Mouse (Mus musculus): ENCODE measurements around the gene Fau. TPM values are rescaled to one million over a fixed set of nuclear protein-coding genes. Genes with fewer than 3 reads are reported as not detected.
A peak's percentile ranks its signal among the peaks of the same experiment; 100 is the strongest.

Fau gene
- polyA plus RNA-seq, 1 experiment from 2014 or later = 781 TPM

GRCm38 (mm10) chr19:6054296-6054695, 3.3 kb upstream of the Fau start:
- peaks cover 40% of the 10 kb centered on the region for H3K36me3 ChIP-seq (ENCODE audit: control insufficient read depth, insufficient read depth, low read length)
- no peak overlapping the region for H3K9ac ChIP-seq (ENCODE audit: low read length)
- H3K4me1 ChIP-seq (ENCODE audit: control insufficient read depth, insufficient read depth, low read length) = peaks cover 14% of the 10 kb centered on the region
- H3K4me2 ChIP-seq = no peak overlapping the region
- WGBS = 92% methylated on average over 5 of the region's 5 CpGs
- H3K27ac ChIP-seq (ENCODE audit: low read depth, low read length) = no peak overlapping the region
- no peaks in the 10 kb centered on the region for H3K27me3 ChIP-seq (ENCODE audit: control insufficient read depth, insufficient read depth, low read length)
- no peak for ATAC-seq (ENCODE audit: low FRiP score)
- no peak overlapping the region for H3K4me3 ChIP-seq (ENCODE audit: low read depth, low read length)
- no peak for DNase-seq (ENCODE audit: low spot score, missing footprints)
- no peaks in the 10 kb centered on the region for H3K9me3 ChIP-seq (ENCODE audit: control insufficient read depth, low read length)

- WGBS = 61% methylated on average over 4 of the region's 4 CpGs
These were observed 948 bp upstream of the Fau start for GRCm38 (mm10) chr19:6056696-6057095.

GRCm38 (mm10) chr19:6058513-6058912, 869 bp downstream of the Fau start:
- Histone ChIP-seq H3K27me3 (ENCODE audit: control insufficient read depth, insufficient read depth, low read length) (no peaks in the 10 kb centered on the region), H3K4me2 (peak overlapping the region; percentile 69), H3K27ac (ENCODE audit: low read depth, low read length) (no peak overlapping the region; the same call in 1 of the 2 replicates), H3K36me3 (ENCODE audit: control insufficient read depth, insufficient read depth, low read length) (peaks cover 9% of the 10 kb centered on the region), H3K9me3 (ENCODE audit: control insufficient read depth, low read length) (no peaks in the 10 kb centered on the region), H3K9ac (ENCODE audit: low read length) (peak overlapping the region; percentile 94), H3K4me3 (ENCODE audit: low read depth, low read length) (peak overlapping the region; percentile 84), H3K4me1 (ENCODE audit: control insufficient read depth, insufficient read depth, low read length) (peaks cover 29% of the 10 kb centered on the region)
- 43% methylated on average over 5 of the region's 5 CpGs for WGBS
- ATAC-seq (ENCODE audit: low FRiP score) = no peak
- DNase-seq (ENCODE audit: low spot score, missing footprints) = no peak

More at GRCm38 (mm10) chr19:6056696-6057095, 948 bp upstream of the Fau start:
- no peak for DNase-seq (ENCODE audit: low spot score, missing footprints)
- Histone ChIP-seq H3K4me3 (ENCODE audit: low read depth, low read length) (peak overlapping the region; percentile 84), H3K27ac (ENCODE audit: low read depth, low read length) (no peak overlapping the region), H3K27me3 (ENCODE audit: control insufficient read depth, insufficient read depth, low read length) (no peaks in the 10 kb centered on the region), H3K9me3 (ENCODE audit: control insufficient read depth, low read length) (no peaks in the 10 kb centered on the region), H3K4me1 (ENCODE audit: control insufficient read depth, insufficient read depth, low read length) (peaks cover 18% of the 10 kb centered on the region), H3K36me3 (ENCODE audit: control insufficient read depth, insufficient read depth, low read length) (peaks cover 22% of the 10 kb centered on the region), H3K9ac (ENCODE audit: low read length) (peak overlapping the region; percentile 94), H3K4me2 (peak overlapping the region; percentile 69)
- no peak for ATAC-seq (ENCODE audit: low FRiP score)

DNA sequence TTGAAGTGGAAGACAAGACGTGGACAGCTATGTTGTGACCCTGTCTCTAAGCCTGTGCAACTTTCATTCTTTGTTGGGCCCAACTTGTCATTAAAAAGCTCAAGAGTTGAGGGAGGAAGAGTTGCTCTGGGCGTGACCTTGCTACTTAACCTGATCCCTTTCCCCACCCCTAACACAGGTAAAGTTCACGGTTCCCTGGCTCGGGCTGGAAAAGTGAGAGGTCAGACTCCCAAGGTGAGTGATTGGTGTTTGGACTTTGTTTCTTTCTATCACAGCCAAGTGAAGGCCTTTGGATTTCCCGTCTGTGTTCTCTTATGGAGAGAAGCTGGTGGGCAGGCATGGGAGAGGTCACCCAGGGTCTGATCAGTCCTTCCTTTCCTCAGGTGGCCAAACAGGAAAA, 1.3 kb downstream of the Fau start:
- Histone ChIP-seq H3K36me3 (ENCODE audit: control insufficient read depth, insufficient read depth, low read length) (peaks cover 7% of the 10 kb centered on the region), H3K27me3 (ENCODE audit: control insufficient read depth, insufficient read depth, low read length) (no peaks in the 10 kb centered on the region), H3K9me3 (ENCODE audit: control insufficient read depth, low read length) (no peaks in the 10 kb centered on the region), H3K27ac (ENCODE audit: low read depth, low read length) (no peak overlapping the region), H3K9ac (ENCODE audit: low read length) (no peak overlapping the region), H3K4me3 (ENCODE audit: low read depth, low read length) (peak overlapping the region; percentile 84; the same call in 1 of the 2 replicates), H3K4me1 (ENCODE audit: control insufficient read depth, insufficient read depth, low read length) (peaks cover 29% of the 10 kb centered on the region), H3K4me2 (peak overlapping the region; percentile 69)
- no peak for DNase-seq (ENCODE audit: low spot score, missing footprints)
- no peak for ATAC-seq (ENCODE audit: low FRiP score)
- 85% methylated on average over 5 of the region's 5 CpGs for WGBS

DNA sequence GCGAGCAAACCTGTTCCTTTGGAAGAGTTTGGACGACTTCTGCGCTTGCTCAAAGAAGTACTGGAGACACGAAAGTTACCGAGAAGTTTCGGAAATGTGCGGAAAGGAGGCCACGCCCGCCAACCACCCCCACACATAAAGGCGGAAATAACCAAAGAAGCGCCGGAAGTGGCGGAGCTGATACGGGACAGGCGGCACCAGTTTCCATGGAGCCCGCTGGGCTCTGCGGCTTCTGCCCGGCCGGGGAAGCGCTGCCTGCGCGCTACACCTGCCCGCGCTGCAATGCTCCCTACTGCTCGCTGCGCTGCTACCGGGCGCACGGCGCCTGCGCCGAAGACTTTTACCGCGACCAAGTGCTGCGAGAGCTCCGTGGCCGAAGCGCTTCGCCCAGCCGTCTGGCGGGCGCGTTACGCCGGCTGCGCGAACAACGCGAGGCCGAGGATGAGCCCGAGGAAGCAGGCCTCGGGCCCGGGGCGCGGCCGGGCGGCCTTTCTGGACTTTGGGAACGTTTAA, 3.4 kb downstream of the Fau start, which contains the start of gene Znhit2:
Gene Znhit2 (plus strand): TSS at position 172 of the 513 bp plus-strand sequence.
- H3K4me2 ChIP-seq = peak within 1 kb of the TSS; percentile 93
- WGBS = under 1% methylated on average over 58 of the region's 58 CpGs
- DNase-seq (ENCODE audit: low spot score, missing footprints) (peak; percentile 98), ATAC-seq (ENCODE audit: low FRiP score) (peak; percentile 67)
- H3K27ac ChIP-seq (ENCODE audit: low read depth, low read length) = peak within 1 kb of the TSS; percentile 92
- no peaks in the 10 kb centered on the region for H3K9me3 ChIP-seq (ENCODE audit: control insufficient read depth, low read length)
- peaks cover 30% of the 10 kb centered on the region for H3K4me1 ChIP-seq (ENCODE audit: control insufficient read depth, insufficient read depth, low read length)
- no peaks in the 10 kb centered on the region for H3K27me3 ChIP-seq (ENCODE audit: control insufficient read depth, insufficient read depth, low read length)
- H3K9ac ChIP-seq (ENCODE audit: low read length) = peak within 1 kb of the TSS; percentile 95
- peak within 1 kb of the TSS; percentile 86 for H3K4me3 ChIP-seq (ENCODE audit: low read depth, low read length)
- H3K36me3 ChIP-seq (ENCODE audit: control insufficient read depth, insufficient read depth, low read length) = peaks cover 2% of the 10 kb centered on the region; the same call in 1 of the 2 replicates

DNA sequence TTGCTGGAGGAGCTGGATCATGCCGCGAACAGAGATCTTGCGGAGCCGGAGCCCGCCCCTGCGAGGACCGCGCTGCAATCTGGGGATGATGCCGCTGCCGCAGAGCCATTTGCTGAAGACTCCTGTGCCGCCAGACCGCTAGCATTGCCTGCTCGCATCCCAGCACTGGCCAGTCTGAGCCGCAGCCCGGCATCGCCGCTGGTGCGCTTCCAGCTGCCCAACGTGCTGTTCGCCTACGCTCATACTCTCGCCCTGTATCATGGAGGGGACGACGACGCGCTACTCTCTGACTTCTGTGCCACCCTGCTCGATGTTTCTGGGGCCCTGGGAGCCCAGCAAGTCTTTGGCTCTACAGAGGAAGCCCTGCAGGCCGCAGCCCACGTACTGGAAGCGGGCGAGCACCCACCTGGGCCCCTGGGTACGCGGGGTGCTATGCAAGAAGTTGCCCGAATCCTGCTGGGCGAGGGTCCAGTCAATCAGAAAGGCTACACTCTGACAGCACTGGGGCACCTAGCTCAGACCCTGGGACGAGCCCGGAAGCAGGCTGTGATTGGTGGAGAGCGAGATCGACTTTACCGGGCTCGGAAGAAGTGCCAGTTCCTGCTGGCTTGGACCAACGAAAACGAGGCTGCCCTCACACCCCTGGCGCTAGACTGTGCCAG, 4.1 kb downstream of the Fau start:
- Histone ChIP-seq H3K9me3 (ENCODE audit: control insufficient read depth, low read length) (no peaks in the 10 kb centered on the region), H3K4me3 (ENCODE audit: low read depth, low read length) (peak overlapping the region; percentile 86), H3K27me3 (ENCODE audit: control insufficient read depth, insufficient read depth, low read length) (no peaks in the 10 kb centered on the region), H3K27ac (ENCODE audit: low read depth, low read length) (peak overlapping the region; percentile 92), H3K4me2 (peak overlapping the region; percentile 93), H3K9ac (ENCODE audit: low read length) (peak overlapping the region; percentile 95), H3K36me3 (ENCODE audit: control insufficient read depth, insufficient read depth, low read length) (peaks cover 2% of the 10 kb centered on the region; the same call in 1 of the 2 replicates), H3K4me1 (ENCODE audit: control insufficient read depth, insufficient read depth, low read length) (peaks cover 31% of the 10 kb centered on the region)
- DNase-seq (ENCODE audit: low spot score, missing footprints) = peak; percentile 94
- WGBS = 1% methylated on average over 44 of the region's 44 CpGs
- ATAC-seq (ENCODE audit: low FRiP score) = no peak

DNA sequence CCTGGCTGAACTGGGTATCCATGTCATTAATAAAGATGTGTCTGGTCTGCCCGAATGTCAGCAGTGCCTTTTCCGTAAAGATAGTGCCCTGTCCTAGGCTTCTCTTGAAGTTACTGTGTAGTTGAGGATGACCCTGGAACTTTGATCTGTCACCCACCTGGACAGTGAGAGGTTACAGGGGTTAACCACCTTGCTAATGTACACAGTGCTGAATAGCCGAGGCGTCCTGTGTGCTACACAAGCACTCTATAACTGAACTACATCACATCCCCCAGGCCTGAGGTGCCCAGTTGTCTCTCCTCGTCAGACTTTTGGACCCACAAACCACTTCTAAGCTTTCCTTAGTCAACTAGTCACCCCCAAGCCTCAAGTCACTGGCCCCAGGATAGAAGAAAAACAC, 4.8 kb downstream of the Fau start:
- peak overlapping the region; percentile 93 for H3K4me2 ChIP-seq
- DNase-seq (ENCODE audit: low spot score, missing footprints) (no peak), ATAC-seq (ENCODE audit: low FRiP score) (no peak)
- no peak overlapping the region for H3K27ac ChIP-seq (ENCODE audit: low read depth, low read length)
- peak overlapping the region; percentile 95 for H3K9ac ChIP-seq (ENCODE audit: low read length)
- WGBS = 73% methylated on average over 5 of the region's 5 CpGs
- no peaks in the 10 kb centered on the region for H3K9me3 ChIP-seq (ENCODE audit: control insufficient read depth, low read length)
- peaks cover 34% of the 10 kb centered on the region for H3K4me1 ChIP-seq (ENCODE audit: control insufficient read depth, insufficient read depth, low read length)
- no peaks in the 10 kb centered on the region for H3K27me3 ChIP-seq (ENCODE audit: control insufficient read depth, insufficient read depth, low read length)
- H3K4me3 ChIP-seq (ENCODE audit: low read depth, low read length) = peak overlapping the region; percentile 86
- peaks cover 2% of the 10 kb centered on the region; the same call in 1 of the 2 replicates for H3K36me3 ChIP-seq (ENCODE audit: control insufficient read depth, insufficient read depth, low read length)

GRCm38 (mm10) chr19:6063081-6063480, 5.4 kb downstream of the Fau start:
- ATAC-seq (ENCODE audit: low FRiP score) (no peak), DNase-seq (ENCODE audit: low spot score, missing footprints) (no peak)
- Histone ChIP-seq H3K27ac (ENCODE audit: low read depth, low read length) (no peak overlapping the region), H3K27me3 (ENCODE audit: control insufficient read depth, insufficient read depth, low read length) (no peaks in the 10 kb centered on the region), H3K4me3 (ENCODE audit: low read depth, low read length) (no peak overlapping the region), H3K4me1 (ENCODE audit: control insufficient read depth, insufficient read depth, low read length) (peaks cover 37% of the 10 kb centered on the region), H3K4me2 (no peak overlapping the region), H3K36me3 (ENCODE audit: control insufficient read depth, insufficient read depth, low read length) (peaks cover 2% of the 10 kb centered on the region; the same call in 1 of the 2 replicates), H3K9ac (ENCODE audit: low read length) (no peak overlapping the region), H3K9me3 (ENCODE audit: control insufficient read depth, low read length) (no peaks in the 10 kb centered on the region)
- 92% methylated on average over 6 of the region's 6 CpGs for WGBS

GRCm38 (mm10) chr19:6066571-6066970, 8.9 kb downstream of the Fau start:
- DNase-seq (ENCODE audit: low spot score, missing footprints) = no peak
- Histone ChIP-seq H3K9ac (ENCODE audit: low read length) (peak overlapping the region; percentile 77), H3K27ac (ENCODE audit: low read depth, low read length) (peak overlapping the region; percentile 72; the same call in 1 of the 2 replicates), H3K27me3 (ENCODE audit: control insufficient read depth, insufficient read depth, low read length) (no peaks in the 10 kb centered on the region), H3K4me3 (ENCODE audit: low read depth, low read length) (peak overlapping the region; percentile 53), H3K4me2 (peak overlapping the region; percentile 96), H3K36me3 (ENCODE audit: control insufficient read depth, insufficient read depth, low read length) (peaks cover 9% of the 10 kb centered on the region), H3K4me1 (ENCODE audit: control insufficient read depth, insufficient read depth, low read length) (peaks cover 28% of the 10 kb centered on the region), H3K9me3 (ENCODE audit: control insufficient read depth, low read length) (no peaks in the 10 kb centered on the region)
- peak; percentile 0; the same call in 1 of the 2 replicates for ATAC-seq (ENCODE audit: low FRiP score)
- 39% methylated on average over 5 of the region's 5 CpGs for WGBS
